Mouse (Mus musculus): ENCODE data around the gene Hist1h2bc. TPM values are rescaled to one million over a fixed set of nuclear protein-coding genes. Genes with fewer than 3 reads are reported as not detected.
A peak's percentile ranks its signal among the peaks of the same experiment; 100 is the strongest.
"Not testable (repeated sequence)": the region's sequence is repeated elsewhere in the genome, so short reads cannot be mapped to it uniquely, and the experiment has no call there.

The Hist1h2bc gene
- total and polyA plus RNA-seq, 2 experiments = 228 to 312 TPM

DNA sequence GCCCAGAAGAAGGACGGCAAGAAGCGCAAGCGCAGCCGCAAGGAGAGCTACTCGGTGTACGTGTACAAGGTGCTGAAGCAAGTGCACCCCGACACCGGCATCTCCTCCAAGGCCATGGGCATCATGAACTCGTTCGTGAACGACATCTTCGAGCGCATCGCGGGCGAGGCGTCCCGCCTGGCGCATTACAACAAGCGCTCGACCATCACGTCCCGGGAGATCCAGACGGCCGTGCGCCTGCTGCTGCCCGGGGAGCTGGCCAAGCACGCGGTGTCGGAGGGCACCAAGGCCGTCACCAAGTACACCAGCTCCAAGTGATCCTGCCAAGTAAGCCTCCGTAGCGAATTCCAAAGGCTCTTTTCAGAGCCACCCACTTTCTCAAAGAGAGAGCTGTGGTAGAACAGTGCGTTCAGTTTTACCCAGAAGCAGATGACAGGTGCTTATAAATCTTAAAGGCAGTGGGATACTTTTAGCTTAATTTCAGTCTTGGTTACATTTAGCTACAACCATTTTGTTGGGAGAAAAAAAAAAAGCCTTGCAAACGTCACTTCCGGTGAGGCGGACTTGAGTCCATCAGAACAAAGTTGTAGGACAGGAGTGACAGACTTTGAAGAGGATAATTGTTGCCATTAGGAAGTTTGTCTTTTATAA, 421 bp downstream of the Hist1h2bc start:
- peaks cover 13% of the 10 kb centered on the region; the same call in 1 of the 2 replicates for H3K4me1 ChIP-seq (ENCODE audit: control insufficient read depth, insufficient read depth, low read length)
- H3K36me3 ChIP-seq (ENCODE audit: control insufficient read depth, insufficient read depth, low read length); H3K27me3 ChIP-seq (ENCODE audit: control insufficient read depth, insufficient read depth, low read length); H3K79me2 ChIP-seq (ENCODE audit: control insufficient read depth, insufficient read depth, low read length): not testable (repeated sequence)
- peak; percentile 81 for DNase-seq (ENCODE audit: extremely low read depth, low read depth, low spot score)
- under 1% methylated on average over 15 of the region's 37 CpGs for WGBS
- H3K9ac ChIP-seq (ENCODE audit: low read depth, low read length) = peak overlapping the region; percentile 80
- peak overlapping the region; percentile 85 for H3K27ac ChIP-seq (replicated peaks; ENCODE audit: insufficient read depth, low read depth, low read length)
- peak overlapping the region; percentile 80 for H3K4me3 ChIP-seq (ENCODE audit: insufficient read depth, low read depth, low read length)
- 0 out of 2 replicates have a peak, but pooled peaks have one; percentile 0 for TF ChIP-seq POLR2A (IDR thresholded peaks at IDR 0.05; ENCODE audit: extremely low read depth, insufficient read depth, low read length)

DNA sequence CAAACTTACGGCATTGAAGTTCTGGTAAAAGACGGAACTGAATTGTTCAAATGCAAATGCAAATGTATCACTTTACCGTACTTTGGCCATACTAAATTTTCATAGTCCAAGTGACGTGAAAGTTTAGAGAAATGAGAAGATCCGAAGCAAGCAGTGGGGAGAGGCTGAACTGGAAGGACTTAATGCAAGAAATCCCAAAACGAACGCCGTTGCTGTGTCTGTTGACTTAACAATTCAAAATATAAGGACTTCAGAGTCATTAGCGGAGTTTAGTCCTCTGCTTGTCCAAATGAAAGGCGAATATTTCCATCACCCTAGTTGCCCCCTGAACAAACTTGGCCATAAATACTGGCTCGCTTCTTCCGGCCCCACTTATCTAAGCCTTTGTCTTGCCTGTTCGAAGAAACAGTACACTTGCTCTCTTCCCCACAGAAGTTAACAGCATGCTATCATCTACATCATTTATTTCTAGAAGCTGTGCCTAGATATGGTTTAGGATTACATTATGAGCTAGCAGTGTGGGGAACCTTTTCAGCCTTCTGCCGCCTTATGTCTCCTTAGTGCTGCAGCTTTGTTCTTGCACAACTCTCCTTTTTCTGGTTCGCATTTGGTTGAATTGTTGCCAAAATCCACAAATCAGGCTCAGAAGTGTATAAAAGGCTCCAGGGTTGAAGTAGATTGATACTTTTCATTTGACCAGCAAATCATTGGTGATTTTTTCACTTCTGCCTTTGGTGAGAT, 1.3 kb downstream of the Hist1h2bc start:
- peak; percentile 88 for DNase-seq (ENCODE audit: extremely low read depth, low read depth, low spot score)
- Histone ChIP-seq H3K27ac (replicated peaks; ENCODE audit: insufficient read depth, low read depth, low read length) (peak overlapping the region; percentile 73), H3K4me3 (ENCODE audit: insufficient read depth, low read depth, low read length) (peak overlapping the region; percentile 80), H3K4me1 (ENCODE audit: control insufficient read depth, insufficient read depth, low read length) (peaks cover 15% of the 10 kb centered on the region; the same call in 1 of the 2 replicates), H3K27me3 (ENCODE audit: control insufficient read depth, insufficient read depth, low read length) (no peaks in the 10 kb centered on the region), H3K36me3 (ENCODE audit: control insufficient read depth, insufficient read depth, low read length) (no peaks in the 10 kb centered on the region), H3K9ac (ENCODE audit: low read depth, low read length) (peak overlapping the region; percentile 84), H3K79me2 (ENCODE audit: control insufficient read depth, insufficient read depth, low read length) (peaks cover 7% of the 10 kb centered on the region; the same call in 1 of the 2 replicates)
- TF ChIP-seq POLR2A (IDR thresholded peaks at IDR 0.05; ENCODE audit: extremely low read depth, insufficient read depth, low read length) = no peak
- TF ChIP-seq CTCF (IDR thresholded peaks at IDR 0.05; ENCODE audit: low read depth, low read length) = no peak
- under 1% methylated on average over 15 of the region's 15 CpGs for WGBS

DNA sequence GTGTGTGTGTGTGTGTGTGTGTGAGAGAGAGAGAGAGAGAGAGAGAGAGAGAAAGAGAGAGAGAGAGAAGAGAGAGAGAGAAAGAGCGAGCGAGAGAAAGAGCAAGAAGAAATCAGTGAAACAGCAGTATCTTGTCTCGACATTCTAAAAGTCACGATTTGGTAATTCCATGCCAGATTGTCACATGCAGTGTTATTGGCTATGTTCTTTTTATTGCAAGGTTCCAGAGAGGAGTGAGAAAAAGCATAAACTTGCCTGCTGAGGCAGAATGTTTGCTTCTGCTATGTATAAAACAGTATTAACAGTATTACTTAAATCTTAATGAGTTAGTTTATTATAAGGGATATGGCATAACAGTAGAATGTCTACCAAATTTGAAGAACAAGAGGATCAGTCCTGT, 2.0 kb downstream of the Hist1h2bc start:
- Histone ChIP-seq H3K36me3 (ENCODE audit: control insufficient read depth, insufficient read depth, low read length) (peaks cover 2% of the 10 kb centered on the region; the same call in 1 of the 2 replicates), H3K9ac (ENCODE audit: low read depth, low read length) (peak overlapping the region; percentile 59; the same call in 1 of the 2 replicates), H3K27ac (replicated peaks; ENCODE audit: insufficient read depth, low read depth, low read length) (peak overlapping the region; percentile 54; the same call in 1 of the 2 replicates), H3K27me3 (ENCODE audit: control insufficient read depth, insufficient read depth, low read length) (no peaks in the 10 kb centered on the region), H3K4me3 (ENCODE audit: insufficient read depth, low read depth, low read length) (peak overlapping the region; percentile 80; the same call in 1 of the 2 replicates), H3K4me1 (ENCODE audit: control insufficient read depth, insufficient read depth, low read length) (peaks cover 20% of the 10 kb centered on the region; the same call in 1 of the 2 replicates), H3K79me2 (ENCODE audit: control insufficient read depth, insufficient read depth, low read length) (peaks cover 13% of the 10 kb centered on the region)
- 8% methylated on average over 4 of the region's 4 CpGs for WGBS
- TF ChIP-seq POLR2A (IDR thresholded peaks at IDR 0.05; ENCODE audit: extremely low read depth, insufficient read depth, low read length) (no peak), CTCF (IDR thresholded peaks at IDR 0.05; ENCODE audit: low read depth, low read length) (no peak)
- peak; percentile 67 for DNase-seq (ENCODE audit: extremely low read depth, low read depth, low spot score)

DNA sequence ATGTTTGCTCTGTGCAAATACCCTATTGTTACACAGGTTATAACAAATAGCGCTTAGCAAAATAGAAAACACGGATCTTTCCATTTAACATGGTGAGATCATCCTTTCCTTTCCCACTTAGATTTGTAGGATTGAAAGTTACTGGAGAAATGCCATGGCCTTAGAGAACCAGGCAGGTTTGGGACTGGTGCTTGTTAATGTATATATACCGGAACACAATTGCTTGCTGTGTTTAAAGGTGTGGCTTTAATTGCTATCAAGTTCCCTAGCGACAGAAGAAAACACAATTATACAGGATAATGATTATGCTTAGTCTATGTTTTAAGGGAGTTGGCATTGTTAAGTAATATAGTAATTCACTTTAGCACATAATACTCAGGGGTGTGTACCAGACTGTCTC, 3.2 kb downstream of the Hist1h2bc start:
- no peak overlapping the region for H3K27ac ChIP-seq (replicated peaks; ENCODE audit: insufficient read depth, low read depth, low read length)
- peaks cover 20% of the 10 kb centered on the region; the same call in 1 of the 2 replicates for H3K4me1 ChIP-seq (ENCODE audit: control insufficient read depth, insufficient read depth, low read length)
- H3K36me3 ChIP-seq (ENCODE audit: control insufficient read depth, insufficient read depth, low read length) = peaks cover 7% of the 10 kb centered on the region
- no peak for DNase-seq (ENCODE audit: extremely low read depth, low read depth, low spot score)
- H3K79me2 ChIP-seq (ENCODE audit: control insufficient read depth, insufficient read depth, low read length) = peaks cover 13% of the 10 kb centered on the region
- peak overlapping the region; percentile 28; the same call in 1 of the 2 replicates for H3K4me3 ChIP-seq (ENCODE audit: insufficient read depth, low read depth, low read length)
- WGBS = 41% methylated on average over 4 of the region's 4 CpGs
- TF ChIP-seq POLR2A (IDR thresholded peaks at IDR 0.05; ENCODE audit: extremely low read depth, insufficient read depth, low read length) (no peak), CTCF (IDR thresholded peaks at IDR 0.05; ENCODE audit: low read depth, low read length) (no peak)
- no peaks in the 10 kb centered on the region for H3K27me3 ChIP-seq (ENCODE audit: control insufficient read depth, insufficient read depth, low read length)
- H3K9ac ChIP-seq (ENCODE audit: low read depth, low read length) = no peak overlapping the region

DNA sequence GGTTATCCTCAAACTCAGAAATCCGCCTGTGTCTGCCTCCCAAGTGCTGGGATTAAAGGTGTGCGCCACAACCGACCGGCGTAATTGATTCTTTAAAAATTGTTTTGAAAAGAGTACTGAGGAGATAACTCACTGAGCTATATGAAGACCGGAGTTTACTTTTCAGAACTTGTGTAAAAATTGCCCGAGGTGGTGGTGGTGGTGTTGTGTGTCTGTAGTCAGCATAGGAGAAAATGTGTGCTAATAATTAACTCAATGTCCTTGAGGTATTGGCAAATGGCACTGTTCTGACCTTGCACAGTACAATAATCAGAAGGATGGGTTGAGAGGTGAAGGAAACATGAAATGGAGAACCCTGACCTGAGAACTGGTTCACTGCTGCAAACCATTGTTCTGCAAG, 3.9 kb downstream of the Hist1h2bc start:
- H3K27me3 ChIP-seq (ENCODE audit: control insufficient read depth, insufficient read depth, low read length) = no peaks in the 10 kb centered on the region
- TF ChIP-seq POLR2A (IDR thresholded peaks at IDR 0.05; ENCODE audit: extremely low read depth, insufficient read depth, low read length) = no peak
- no peak for TF ChIP-seq CTCF (IDR thresholded peaks at IDR 0.05; ENCODE audit: low read depth, low read length)
- WGBS = 33% methylated on average over 7 of the region's 7 CpGs
- peak; percentile 91 for DNase-seq (ENCODE audit: extremely low read depth, low read depth, low spot score)
- H3K36me3 ChIP-seq (ENCODE audit: control insufficient read depth, insufficient read depth, low read length) = peaks cover 10% of the 10 kb centered on the region
- H3K27ac ChIP-seq (replicated peaks; ENCODE audit: insufficient read depth, low read depth, low read length) = peak overlapping the region; percentile 73
- H3K9ac ChIP-seq (ENCODE audit: low read depth, low read length) = no peak overlapping the region
- no peak overlapping the region for H3K4me3 ChIP-seq (ENCODE audit: insufficient read depth, low read depth, low read length)
- H3K4me1 ChIP-seq (ENCODE audit: control insufficient read depth, insufficient read depth, low read length) = peaks cover 19% of the 10 kb centered on the region; the same call in 1 of the 2 replicates
- H3K79me2 ChIP-seq (ENCODE audit: control insufficient read depth, insufficient read depth, low read length) = peaks cover 13% of the 10 kb centered on the region
